Mouse (Mus musculus) intestine, postnatal 0 days (tissue): Measurements from ENCODE around the gene 4930432M17Rik. TPM values are rescaled to one million over a fixed set of nuclear protein-coding genes. Genes with fewer than 3 reads are reported as not detected.

ENCODE experiments used
- ATAC-seq: fragments of 200-750 bp; cut with Nextera tagmentation; 2 replicates; pipeline ENCODE4 v1.8.0; 2017; ENCODE audit warnings: mild to moderate bottlenecking, moderate TSS enrichment, moderate library complexity
- H3K27ac ChIP-seq: fragments of 300-500 bp; sonication (generic); 2 replicates; pipeline ENCODE4 v1.5.1; 2014; ENCODE audit warnings: mild to moderate bottlenecking, low read depth, low read length, moderate library complexity
- H3K27me3 ChIP-seq: fragments of 300-500 bp; sonication (generic); replicated peaks from 2 replicates; pipeline ENCODE4 v1.6.1; 2014; ENCODE audit warnings: low read length, mixed read lengths; ENCODE audit not compliant: control insufficient read depth, insufficient read depth
- H3K36me3 ChIP-seq: fragments of 300-500 bp; sonication (generic); 2 replicates; pipeline ENCODE4 v1.6.1; 2014; ENCODE audit warnings: mild to moderate bottlenecking, moderate library complexity; ENCODE audit not compliant: control insufficient read depth, insufficient read depth
- H3K4me1 ChIP-seq: fragments of 300-500 bp; sonication (generic); replicated peaks from 2 replicates; pipeline ENCODE4 v1.6.1; 2014; ENCODE audit warnings: antibody characterized with exemption, low read length, mixed read lengths; ENCODE audit not compliant: control insufficient read depth, insufficient read depth
- H3K4me2 ChIP-seq: fragments of 300-500 bp; sonication (generic); replicated peaks from 2 replicates; pipeline ENCODE4 v1.6.1; 2014; ENCODE audit warnings: low read depth, mild to moderate bottlenecking, moderate library complexity
- H3K4me3 ChIP-seq: fragments of 300-500 bp; sonication (generic); 2 replicates; pipeline ENCODE4 v1.5.1; 2014; ENCODE audit warnings: low read depth, low read length
- H3K9ac ChIP-seq: fragments of 300-500 bp; sonication (generic); 2 replicates; pipeline ENCODE4 v1.6.1; 2014; ENCODE audit warnings: mild to moderate bottlenecking, low read depth, low read length
- H3K9me3 ChIP-seq: fragments of 300-500 bp; sonication (generic); 2 replicates; pipeline ENCODE4 v1.6.1; 2016; ENCODE audit warnings: mixed run types; ENCODE audit not compliant: control insufficient read depth
- CTCF ChIP-seq: sonication (generic); IDR thresholded peaks from 2 replicates; pipeline ENCODE4 v1.5.1; 2016; ENCODE audit warnings: low read depth, mild to moderate bottlenecking, control low read depth, antibody characterized with exemption, moderate library complexity
- WGBS: fragments of 180-500 bp; shearing (Covaris S2); extraction: QIAGEN DNeasy Blood & Tissue Kit; methylation state at CpG from one replicate; pipeline ENCODE4 v1.1.7; 2014; 5-methylcytosine and 5-hydroxymethylcytosine counted together
- polyA plus RNA-seq: library from polyadenylated mRNA; unstranded; fragments of >200 nt; fragmentation: Nextera tagmentation; extraction: Ambion mirVana; gene quantifications from 2 replicates; pipeline ENCODE4 v1.2.1, GENCODE M21; 2015

Gene 4930432M17Rik
- polyA plus RNA-seq, 1 experiment from 2014 or later, result not detected

DNA sequence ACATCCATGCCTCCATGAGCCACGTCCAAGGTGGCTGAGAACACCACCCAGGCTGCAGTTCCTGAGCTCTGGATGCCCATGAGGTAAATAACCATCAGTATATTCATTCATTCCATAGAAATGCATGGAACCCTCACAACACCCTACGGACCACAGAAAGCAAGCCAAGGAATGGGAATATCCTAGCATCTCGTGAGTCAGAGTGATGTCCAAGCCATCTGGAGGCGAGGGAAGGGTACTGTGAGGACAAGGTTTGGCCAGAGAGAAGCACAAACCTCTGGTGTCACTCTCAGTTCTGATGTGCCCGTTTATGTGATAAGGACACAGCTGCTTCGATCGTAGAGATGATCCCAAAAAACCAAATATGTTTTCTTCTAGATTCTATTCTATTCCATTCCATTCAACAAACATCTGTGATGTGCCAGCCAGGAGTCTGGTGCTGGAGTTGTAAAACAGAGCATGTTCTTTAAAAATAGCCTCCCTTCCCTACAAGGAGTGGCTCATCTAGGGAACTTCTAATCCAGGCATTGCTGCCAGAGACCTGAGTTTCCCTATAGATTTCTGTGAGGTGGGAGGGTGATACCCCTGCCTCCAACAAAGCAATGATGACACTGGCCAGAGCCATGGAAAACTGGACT is 40.5 kb downstream of the 4930432M17Rik start:
- H3K27me3 ChIP-seq, result peaks cover 35% of the 10 kb centered on the region; the same call in 1 of the 2 replicates
- TF ChIP-seq CTCF, result no peak; the same call in 1 of the 2 replicates
- WGBS, result 83% methylated on average over 7 of the region's 7 CpGs
- no peak for ATAC-seq
- H3K9me3 ChIP-seq, result no peaks in the 10 kb centered on the region
- no peak overlapping the region for H3K27ac ChIP-seq
- H3K4me2 ChIP-seq, result no peak overlapping the region
- no peaks in the 10 kb centered on the region for H3K36me3 ChIP-seq
- H3K9ac ChIP-seq, result no peak overlapping the region
- H3K4me1 ChIP-seq, result 0 out of 2 replicates have a peak, but pooled peaks cover 8% of the 10 kb centered on the region
- H3K4me3 ChIP-seq, result no peak overlapping the region

DNA sequence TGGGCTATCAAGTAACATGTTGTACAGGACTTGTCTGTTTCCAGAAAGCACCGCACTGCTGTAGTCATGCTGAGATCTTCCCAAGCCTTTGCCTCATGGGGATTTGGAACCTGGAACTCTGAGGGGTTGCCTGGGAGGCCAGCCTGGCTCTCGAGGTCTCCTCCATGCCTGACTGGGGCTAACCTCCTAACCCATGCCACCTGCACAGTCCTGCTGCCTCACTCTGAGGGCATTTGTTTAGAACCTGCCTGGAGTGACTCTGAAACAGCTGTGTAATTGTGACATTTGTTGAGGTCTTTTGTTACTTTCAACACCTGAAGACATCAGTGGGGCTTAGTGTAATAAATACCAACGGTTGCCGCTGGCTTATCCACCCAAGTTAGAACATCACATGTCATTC is 41.7 kb downstream of the 4930432M17Rik start:
- WGBS, result 40% methylated on average over 4 of the region's 4 CpGs
- Histone ChIP-seq H3K27me3 (peaks cover 36% of the 10 kb centered on the region; the same call in 1 of the 2 replicates), H3K9me3 (no peaks in the 10 kb centered on the region), H3K9ac (no peak overlapping the region), H3K4me3 (no peak overlapping the region), H3K4me1 (0 out of 2 replicates have a peak, but pooled peaks cover 8% of the 10 kb centered on the region), H3K4me2 (no peak overlapping the region), H3K36me3 (no peaks in the 10 kb centered on the region), H3K27ac (no peak overlapping the region)
- no peak for ATAC-seq
- TF ChIP-seq CTCF, result no peak

DNA sequence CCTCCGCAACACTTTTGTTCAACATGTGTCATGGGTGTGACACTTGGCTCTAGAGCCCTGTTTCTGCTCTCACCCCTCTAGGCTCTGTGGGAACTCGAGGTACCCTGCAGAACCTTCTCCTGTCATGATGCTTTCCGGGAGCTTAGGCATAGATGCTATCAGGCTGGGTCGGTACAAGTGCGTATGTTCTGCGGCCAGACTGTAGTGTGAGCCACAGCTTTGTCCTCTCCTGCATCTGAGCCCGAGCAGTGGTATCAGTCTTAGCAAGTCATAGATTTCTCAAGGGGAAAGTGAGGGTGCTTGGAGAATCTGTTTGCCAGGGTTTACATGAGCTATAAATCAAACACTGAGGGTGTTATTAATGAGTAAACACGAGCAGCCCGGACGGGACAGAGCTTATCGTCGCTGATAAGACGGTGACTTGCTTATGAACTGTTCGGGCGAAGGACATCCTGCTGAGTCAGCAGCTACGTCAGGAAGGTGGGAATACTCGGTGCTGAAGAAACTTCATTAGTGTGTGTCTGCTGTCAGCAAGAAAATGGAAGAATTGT is 42.7 kb downstream of the 4930432M17Rik start:
- Histone ChIP-seq H3K27me3 (peaks cover 38% of the 10 kb centered on the region; the same call in 1 of the 2 replicates), H3K4me2 (peak overlapping the region; percentile 32; the same call in 1 of the 2 replicates), H3K4me3 (no peak overlapping the region), H3K27ac (no peak overlapping the region), H3K4me1 (0 out of 2 replicates have a peak, but pooled peaks cover 8% of the 10 kb centered on the region), H3K9ac (no peak overlapping the region), H3K9me3 (no peaks in the 10 kb centered on the region), H3K36me3 (no peaks in the 10 kb centered on the region)
- WGBS, result 22% methylated on average over 17 of the region's 17 CpGs
- peak; percentile 80 for ATAC-seq
- no peak for TF ChIP-seq CTCF

DNA sequence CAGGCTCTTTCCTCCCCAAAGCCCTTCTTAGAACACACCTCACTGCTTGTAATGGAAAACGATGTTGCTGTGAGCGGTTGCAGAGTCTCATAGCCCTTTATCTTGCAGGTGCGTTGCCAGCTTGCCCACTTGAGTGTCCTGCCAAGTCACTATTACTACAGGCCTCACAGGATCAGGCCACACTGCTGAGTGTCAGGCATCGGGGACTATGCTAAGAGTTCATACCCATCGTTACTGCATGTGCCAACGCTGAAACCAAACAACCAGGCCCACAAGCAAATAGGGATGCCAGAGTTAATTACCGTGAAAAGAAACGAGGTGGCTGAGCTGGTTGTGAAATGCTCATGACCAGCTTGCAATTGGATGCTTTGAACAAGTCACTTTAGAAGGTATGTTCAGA is 43.3 kb downstream of the 4930432M17Rik start:
- Histone ChIP-seq H3K27me3 (peaks cover 42% of the 10 kb centered on the region; the same call in 1 of the 2 replicates), H3K27ac (no peak overlapping the region), H3K4me2 (no peak overlapping the region), H3K9me3 (no peaks in the 10 kb centered on the region), H3K36me3 (no peaks in the 10 kb centered on the region), H3K4me3 (no peak overlapping the region), H3K9ac (no peak overlapping the region), H3K4me1 (0 out of 2 replicates have a peak, but pooled peaks cover 8% of the 10 kb centered on the region)
- TF ChIP-seq CTCF, result no peak
- WGBS, result 52% methylated on average over 8 of the region's 8 CpGs
- ATAC-seq, result no peak

DNA sequence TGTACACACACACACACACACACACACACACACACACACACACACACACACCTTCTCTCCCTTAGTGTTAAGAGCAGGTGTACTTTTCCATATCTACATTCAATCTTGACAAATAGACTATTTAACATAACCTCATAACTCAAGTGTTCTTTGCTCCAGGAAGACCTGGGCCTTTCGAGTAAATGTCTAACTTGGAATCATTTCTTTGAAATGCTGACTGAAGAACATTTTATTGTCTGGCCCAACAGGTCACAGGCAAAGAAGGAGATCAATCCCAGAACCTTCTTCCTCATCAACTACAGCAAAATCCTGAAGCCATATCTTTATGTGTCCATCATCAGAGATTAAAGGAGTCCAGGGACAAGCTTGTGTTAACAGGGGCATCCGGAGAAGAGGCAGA is 43.9 kb downstream of the 4930432M17Rik start:
- H3K27ac ChIP-seq, result no peak overlapping the region
- H3K27me3 ChIP-seq, result peaks cover 38% of the 10 kb centered on the region; the same call in 1 of the 2 replicates
- peak; percentile 43 for ATAC-seq
- no peaks in the 10 kb centered on the region for H3K9me3 ChIP-seq
- no peak overlapping the region for H3K4me3 ChIP-seq
- TF ChIP-seq CTCF, result no peak
- H3K9ac ChIP-seq, result no peak overlapping the region
- 46% methylated on average over 2 of the region's 2 CpGs for WGBS
- H3K36me3 ChIP-seq, result no peaks in the 10 kb centered on the region
- H3K4me1 ChIP-seq, result 0 out of 2 replicates have a peak, but pooled peaks cover 8% of the 10 kb centered on the region
- no peak overlapping the region for H3K4me2 ChIP-seq

DNA sequence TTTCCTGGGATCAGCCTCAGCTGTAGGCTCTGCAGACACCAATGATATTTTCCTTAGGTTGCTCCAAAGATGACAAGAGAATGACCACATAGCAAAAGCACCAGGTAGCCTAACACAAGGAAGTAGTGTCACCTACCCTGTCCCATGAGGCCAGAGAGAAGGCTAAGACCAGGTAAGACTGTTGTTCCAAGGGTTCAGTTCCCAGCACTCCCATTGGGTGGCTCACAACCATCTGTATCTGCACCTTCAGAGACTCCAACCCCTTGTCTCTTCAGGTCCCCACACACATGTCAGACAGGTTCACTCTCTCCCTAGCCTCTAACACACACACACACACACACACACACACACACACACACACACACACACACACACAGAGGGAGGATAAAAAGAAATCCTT is 44.8 kb downstream of the 4930432M17Rik start:
- Histone ChIP-seq H3K9me3 (no peaks in the 10 kb centered on the region), H3K36me3 (no peaks in the 10 kb centered on the region), H3K4me2 (no peak overlapping the region), H3K27ac (no peak overlapping the region), H3K27me3 (peaks cover 41% of the 10 kb centered on the region; the same call in 1 of the 2 replicates), H3K9ac (no peak overlapping the region), H3K4me3 (no peak overlapping the region), H3K4me1 (0 out of 2 replicates have a peak, but pooled peaks cover 8% of the 10 kb centered on the region)
- ATAC-seq, result no peak
- no peak for TF ChIP-seq CTCF
